Mouse (Mus musculus) layer of hippocampus, adult 11-12 months (tissue): ENCODE measurements around the gene Atp5f1.
"Not testable (repeated sequence)": the region's sequence is repeated elsewhere in the genome, so short reads cannot be mapped to it uniquely, and the experiment has no call there.

Experiments
- DNase-seq: peaks from one replicate; pipeline ENCODE4 v3.0.0; 2022; ENCODE audit warnings: low spot score

Gene Atp5f1

DNA sequence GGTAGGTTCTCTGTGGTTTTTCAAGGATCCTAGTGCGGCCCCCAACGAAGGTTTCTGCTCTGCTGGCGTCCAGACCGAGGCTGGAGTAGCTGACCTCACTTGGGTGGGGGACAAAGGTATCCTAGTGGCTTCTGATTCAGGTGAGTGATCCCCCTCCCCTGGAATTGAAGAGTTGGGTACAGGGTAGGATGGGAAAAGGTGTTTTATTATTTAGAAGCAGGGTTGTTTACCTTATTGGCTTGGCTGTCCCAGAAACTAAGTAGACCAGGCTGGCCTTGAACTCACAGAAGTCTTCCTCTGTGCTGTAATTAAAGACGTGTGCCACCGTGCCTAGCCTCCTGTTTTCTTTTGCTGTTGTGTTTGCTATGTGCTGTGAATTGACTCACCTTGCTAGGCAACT lies at the start of gene Atp5f1:
TSS of gene Atp5f1 (minus strand) at position 101 of the 400 bp plus-strand sequence.
- no peak for DNase-seq

DNA sequence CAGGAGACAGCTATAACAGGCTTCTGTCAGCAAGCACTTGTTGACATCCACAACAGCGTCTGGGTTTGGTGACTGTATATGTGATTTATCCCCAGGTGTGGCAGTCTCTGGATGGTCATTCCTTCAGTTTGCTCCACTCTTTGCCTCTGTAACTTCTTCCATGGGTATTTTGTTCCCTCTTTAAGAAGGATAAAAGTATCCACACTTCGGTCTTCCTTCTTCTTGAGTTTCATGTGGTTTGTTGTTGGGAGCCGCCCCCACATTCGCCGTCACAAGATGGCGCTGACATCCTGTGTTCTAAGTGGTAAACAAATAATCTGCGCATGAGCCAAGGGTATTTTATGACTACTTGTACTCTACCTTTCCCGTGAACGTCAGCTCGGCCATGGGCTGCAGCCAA lies 43.5 kb upstream of the Atp5f1 start:
- not testable (repeated sequence) for DNase-seq

DNA sequence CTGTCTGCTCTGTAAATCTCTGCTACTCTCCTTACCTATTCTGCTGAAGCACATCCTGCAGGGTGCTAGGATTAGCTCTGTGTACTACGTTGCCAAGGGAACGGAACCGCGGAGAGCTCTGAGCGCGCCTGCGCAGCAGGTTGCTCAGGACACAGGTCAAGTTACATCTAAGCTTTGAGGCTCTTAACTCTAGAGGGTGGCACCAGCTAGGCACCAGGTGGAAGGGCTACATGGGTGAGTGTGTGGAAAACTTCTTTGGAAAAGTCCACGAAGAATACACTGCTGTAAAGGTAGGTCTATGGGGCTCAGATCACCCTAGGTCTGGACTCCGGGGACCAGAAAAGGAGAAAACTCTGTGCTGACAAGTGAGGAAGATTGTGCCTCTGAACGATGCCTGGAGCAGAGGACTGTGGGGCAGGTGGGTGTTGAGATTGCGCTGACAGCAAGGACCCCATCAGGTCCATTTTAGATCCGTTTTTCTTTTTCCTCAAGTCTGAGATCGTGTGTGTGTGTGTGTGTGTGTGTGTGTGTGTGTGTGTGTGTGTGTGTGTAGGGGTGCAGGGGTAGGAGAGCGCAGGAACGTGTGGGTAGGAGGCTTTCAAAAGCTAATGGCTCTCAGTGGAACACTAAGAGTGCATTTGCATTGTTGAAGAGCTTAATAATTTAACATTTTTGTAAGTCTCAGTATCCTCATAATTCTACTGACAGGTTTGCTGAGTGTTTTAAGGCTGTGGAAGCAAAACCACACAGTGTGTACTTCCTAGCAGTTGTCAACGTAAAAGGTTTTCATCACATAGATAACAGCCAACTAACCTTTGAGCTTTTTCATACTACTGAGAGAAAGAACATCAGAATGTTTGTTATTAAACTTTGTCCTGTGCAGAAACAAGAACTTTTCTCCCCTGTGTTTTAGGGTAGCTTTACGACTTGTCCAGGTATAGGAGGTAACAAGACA lies 41.8 kb upstream of the Atp5f1 start:
- peak; percentile 13 for DNase-seq

DNA sequence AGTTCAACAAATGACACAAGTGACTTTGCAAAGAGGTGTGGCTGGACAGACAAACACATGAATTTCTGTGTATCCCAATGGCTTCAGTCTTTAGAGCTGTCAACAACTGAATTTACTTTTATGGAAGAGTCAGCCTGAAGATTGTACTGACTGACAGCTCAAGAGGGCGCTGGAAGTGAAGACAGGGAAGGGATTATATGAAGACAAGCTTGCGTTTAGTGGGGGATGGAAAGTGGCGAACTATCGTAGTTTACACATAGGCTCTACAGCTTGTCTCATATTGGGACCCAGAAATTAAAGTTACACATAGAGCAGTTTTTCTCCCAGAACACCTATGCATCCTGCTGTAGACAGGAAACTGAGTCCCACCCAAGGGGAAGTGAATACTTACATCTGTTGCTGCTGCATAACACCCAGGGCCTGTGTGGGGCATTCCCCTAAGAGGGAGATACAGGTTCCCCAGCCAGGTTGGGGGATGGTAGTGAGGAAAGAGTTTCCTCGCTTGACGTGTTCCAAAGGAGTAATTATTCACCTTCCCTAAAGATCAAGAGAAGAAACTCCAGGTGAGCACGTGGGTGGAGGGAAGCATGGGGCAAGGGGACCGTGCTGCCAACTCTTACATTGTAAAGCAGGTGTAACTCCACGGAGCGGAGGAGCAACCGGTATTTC lies 40.9 kb upstream of the Atp5f1 start:
- no peak for DNase-seq

DNA sequence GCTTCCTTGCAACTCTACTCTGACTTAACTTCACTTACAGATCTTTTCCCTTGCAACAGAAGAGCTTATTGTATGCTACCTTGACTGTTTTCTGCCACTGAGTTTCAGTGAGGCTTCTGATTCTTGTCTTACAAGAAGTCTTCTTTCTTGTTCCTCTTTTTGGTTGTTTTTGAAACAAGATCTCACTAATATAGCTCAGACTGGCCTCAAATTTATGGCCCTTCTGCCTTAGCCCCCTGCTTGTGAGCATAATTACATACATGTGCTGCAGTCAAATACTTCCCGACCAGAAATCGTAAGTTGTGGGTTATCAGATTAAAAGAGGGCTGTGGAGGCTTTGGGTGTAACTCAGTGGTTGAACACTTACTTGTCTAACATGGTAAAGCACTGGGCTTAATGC lies 34.8 kb upstream of the Atp5f1 start:
- no peak for DNase-seq

DNA sequence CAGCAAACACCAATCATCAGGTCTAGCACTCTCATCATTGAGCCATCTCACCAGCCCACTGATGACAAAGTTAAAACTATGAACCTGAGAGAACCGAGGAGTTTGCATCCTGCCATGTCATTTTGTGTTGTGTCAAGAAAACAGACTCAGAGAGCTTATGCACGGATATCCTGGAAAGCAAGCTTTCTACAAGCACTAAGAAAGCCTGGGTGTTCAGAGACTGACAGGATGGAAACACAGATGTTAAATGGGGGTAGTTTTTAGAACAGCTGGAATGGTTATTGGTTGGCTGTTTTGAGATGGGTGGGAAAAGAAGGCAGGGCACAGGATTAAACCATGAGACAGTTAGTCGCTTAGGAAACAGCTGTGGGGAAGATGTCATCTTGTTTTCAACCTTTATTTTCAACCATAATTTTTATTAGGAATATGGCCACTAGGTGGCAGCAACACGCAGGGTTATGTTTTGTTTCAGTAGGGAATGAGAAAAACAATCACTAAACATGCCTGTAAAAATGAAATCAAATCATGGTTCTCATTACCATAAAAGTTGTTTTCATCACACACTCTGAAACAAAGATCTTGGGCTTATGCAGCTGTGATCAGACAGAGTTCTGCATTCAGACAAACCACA lies 31.9 kb upstream of the Atp5f1 start:
- DNase-seq = peak; percentile 70

DNA sequence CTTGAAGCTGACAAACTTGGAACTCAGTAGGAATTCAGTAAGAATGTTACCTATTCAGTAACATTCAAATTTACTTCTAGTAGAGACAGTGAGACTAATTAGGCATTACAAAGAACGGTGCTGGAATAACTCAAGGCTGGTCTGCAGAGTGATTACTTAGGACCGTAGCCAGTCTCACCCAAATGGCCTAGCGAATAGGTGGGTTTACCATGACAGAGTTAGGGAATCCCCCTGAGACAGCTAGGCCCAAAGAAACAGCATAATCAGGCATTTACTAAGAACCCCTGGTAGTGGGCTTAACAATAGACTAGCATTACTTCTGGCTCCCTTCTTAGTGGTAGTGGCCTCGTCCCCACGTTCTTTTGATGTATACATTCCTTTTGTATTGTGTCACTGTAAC lies 29.7 kb upstream of the Atp5f1 start:
- DNase-seq = not testable (repeated sequence)

DNA sequence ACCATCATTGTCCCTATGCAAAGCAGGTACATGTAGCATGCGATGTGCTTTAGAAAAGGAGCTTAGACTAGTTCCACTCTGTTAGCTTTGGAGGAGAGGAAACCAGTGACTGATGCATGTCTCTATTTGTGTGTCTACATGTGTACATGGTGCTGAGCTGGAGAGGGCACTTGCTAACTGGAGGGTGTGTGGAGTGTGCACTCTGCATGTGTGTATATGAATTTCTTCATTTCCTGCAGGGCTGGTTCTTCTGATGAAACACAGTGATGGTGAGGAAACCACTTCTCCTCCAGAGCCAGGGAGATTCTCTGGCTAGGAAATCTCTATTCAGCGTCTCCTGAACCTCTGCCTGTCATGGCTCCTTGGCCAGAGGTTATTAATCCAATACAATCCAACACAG lies 14.3 kb upstream of the Atp5f1 start:
- no peak for DNase-seq

DNA sequence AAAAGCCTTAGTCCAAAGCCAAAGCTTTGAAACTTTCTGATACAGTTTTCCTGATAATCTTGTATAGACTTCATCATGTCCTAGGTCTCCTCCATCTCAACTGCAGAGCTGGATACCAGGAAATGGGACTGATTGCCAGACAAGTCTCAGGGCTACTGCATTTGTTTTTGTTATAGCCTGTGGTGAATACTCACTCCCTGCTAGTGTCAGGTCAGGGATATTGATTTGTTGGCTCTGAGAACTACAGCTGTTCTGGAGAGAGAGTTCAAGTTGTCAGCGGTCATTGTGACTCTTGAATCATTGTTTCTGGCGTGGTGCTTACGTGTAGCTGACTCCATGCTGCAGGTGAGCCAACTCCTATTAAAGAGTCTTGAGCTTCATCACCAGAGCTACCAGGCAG lies 13.5 kb upstream of the Atp5f1 start, which contains the start of gene Ovgp1:
TSS of gene Ovgp1 (plus strand) at position 301 of the 400 bp plus-strand sequence.
- no peak for DNase-seq

DNA sequence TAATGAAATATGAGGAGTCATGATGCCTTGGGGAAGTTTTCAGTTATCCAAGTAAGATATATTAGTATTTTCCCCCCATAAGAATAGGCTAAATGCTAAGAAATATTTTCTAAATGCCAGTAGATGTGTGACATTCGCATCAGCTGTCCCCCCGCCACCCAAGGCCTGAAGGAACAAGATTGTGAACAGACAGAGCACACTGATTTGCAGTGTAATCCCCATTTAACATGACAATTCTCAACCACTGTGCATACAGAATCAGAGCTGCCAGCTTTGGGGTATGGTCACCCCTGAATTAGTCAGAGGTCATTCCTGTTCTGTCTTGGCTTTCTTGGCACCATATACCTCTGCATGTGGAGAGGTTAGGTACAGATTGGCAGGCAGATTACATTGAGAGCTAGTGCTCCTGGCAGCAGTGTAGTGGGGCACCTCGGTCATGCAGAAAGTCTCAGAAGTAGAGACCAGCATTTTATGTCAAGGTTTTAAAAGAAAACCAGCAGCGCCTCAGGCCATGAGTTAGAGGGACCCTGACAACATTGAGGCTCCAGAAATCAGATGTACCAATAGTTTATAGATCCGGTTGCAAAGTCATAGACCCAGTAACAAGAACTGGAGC lies 12.0 kb upstream of the Atp5f1 start:
- no peak for DNase-seq

DNA sequence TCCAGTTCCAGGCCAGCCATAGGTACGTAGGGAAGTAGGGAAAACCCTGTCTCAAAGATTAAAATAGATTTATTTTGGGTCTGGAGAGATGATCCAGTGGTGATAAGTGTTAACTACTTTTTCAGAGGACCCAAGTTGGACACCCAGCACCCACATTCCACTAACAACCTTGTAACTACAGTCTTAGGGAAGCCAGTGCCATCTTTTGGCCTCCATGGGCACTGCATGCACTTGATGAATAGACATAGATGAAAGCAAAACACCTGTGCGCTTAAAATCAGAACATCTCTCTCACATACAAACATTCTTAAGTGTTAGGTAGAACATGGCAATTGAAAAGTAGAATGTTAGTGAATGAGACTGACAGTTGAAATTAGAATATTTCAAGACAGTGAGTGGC lies 801 bp upstream of the Atp5f1 start:
- peak; percentile 18 for DNase-seq

DNA sequence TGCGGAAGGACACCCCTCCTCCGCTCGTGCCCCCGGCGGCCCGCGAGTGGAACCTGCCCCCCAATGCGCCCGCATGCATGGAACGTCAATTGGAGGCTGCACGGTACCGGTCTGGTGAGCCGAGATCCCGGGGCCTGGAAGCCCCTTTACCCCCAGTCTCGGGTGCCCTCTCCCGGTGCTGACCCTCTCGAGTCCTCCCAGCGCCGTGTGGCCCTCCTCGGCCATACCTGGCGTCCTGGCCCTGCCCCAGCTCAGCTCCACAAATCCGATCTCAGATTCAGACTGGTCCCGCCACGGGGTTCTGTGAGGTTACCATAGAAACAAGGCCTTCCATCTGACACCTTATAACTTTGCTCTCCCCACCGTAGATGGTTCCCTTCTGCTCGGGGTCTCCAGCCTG lies 314 bp downstream of the Atp5f1 start:
- DNase-seq = no peak

DNA sequence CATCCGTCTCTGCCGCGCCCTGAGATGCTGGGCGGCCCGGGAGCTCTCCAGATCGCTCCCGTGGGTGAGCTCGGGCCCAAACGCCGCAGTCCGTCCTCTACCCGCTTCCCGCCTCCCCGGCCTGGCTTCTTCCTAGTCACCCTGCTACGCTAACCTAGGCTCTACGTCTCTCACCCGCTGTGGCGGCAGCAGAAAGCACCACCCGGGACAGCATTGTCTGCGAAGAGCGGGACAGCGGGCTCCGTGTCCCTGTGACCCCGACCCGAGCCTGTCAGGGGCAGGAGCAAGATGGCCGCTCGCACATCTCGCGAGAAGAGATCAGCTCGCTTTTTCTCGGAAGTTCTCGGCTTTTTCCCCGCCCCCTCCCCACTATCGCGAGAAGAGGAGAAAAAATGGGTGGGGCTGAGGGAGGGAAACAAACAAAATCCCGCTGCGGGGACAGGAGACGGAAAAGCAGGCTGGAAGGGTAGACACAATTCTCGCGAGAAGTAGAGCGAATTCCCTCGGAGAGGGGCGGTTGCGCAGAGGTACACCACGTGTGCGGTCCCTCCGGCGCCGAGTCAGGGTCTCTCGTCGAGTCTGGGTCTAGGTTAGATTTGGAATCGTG lies 822 bp downstream of the Atp5f1 start, which contains the start of gene Wdr77:
TSS of gene Wdr77 (plus strand) at position 396 of the 607 bp plus-strand sequence.
- DNase-seq = peak; percentile 95

DNA sequence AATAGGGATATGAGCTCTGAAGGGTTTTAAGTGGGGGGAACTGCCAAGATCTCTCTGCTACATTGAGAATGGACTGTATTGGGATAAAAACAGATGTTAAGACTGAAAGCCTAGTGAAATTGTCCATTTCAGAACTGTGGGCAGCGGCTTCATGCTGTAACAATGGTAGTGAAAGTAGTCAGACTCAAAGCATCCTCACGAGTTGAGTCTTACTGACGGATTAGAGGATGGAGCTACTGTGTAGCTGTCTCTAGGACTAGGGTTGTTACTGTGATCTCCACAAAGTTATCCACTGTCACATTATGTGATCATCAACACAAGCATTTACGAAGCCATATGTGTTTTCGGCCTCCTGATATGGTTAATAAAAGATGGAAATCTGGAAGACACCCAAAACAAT lies 1.7 kb downstream of the Atp5f1 start:
- no peak for DNase-seq

DNA sequence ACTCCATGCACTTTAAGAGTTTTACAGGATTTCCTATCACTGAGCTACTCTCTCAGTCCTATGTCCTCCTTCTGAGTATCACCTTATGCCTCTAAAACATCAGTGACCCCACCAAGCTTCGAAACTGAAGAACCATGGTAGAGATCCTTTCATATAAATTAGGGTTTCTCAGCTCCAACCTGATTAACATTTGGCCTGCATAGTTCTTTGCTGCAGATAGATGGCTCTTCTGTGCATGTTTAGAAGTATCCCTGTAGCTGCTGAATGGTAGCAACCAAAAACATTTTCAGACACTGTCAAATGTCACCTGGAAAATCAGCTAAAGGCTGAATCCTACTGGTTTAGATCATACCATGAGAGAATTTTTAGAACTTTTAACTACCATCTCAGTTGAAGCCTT lies 2.7 kb downstream of the Atp5f1 start:
- no peak for DNase-seq

DNA sequence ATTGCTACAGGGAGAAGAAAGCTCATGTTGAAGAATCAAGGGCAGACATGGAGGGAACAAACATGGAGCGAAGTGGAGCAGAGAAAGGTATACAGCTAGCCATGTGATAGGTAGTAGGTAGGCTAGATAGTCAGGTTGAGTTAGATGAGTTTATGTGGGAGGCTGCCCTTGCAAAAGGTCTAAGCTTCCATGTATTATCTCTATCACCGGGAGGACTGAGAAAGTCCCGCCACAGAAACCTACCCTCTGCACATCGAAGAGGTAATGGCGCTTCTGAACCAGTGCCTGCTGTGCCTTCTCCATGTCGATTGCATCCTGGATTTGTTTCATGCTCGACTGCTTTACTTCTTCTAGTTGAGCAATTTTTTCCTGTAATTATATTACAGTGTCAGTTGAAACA lies 8.6 kb downstream of the Atp5f1 start:
- no peak for DNase-seq

DNA sequence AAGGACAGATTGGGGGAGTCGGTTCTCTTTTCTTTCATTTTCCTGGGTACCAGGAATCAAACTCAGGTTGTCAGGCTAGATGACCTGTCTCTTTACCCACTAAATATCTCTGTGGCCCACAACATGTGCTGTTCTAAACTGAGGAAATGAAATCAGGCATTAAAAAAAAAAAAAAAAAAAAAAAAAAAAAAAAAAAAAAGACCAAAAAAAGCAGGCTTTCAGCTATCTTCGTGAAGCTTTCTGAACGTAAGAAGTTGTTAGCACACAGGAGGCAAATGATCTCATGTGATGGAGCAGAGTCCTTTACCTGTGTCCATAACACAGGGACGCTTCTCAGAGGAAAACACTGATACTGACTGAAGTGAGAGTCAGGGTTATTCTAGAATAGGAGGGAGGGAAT lies 23.8 kb downstream of the Atp5f1 start:
- no peak for DNase-seq

DNA sequence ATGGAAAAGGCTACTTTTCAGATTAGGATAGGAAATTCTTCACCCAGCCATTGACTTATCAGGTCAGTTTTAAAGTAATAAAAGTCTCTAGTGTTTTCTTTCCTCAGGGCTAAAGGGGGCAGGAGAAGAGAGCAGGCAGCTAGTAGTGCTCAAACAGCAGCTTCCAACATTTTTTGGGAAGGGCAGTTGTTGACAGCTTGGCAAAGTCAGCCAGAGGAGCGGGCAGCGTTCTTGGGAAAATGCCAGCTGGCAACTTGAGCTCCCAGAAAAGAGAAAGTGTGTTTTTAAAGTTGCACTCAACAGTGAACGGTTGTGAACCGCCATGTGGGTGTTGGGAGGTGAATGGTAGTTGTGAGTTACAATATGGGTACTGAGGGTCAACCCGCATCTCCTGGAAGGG lies 24.9 kb downstream of the Atp5f1 start:
- no peak for DNase-seq

DNA sequence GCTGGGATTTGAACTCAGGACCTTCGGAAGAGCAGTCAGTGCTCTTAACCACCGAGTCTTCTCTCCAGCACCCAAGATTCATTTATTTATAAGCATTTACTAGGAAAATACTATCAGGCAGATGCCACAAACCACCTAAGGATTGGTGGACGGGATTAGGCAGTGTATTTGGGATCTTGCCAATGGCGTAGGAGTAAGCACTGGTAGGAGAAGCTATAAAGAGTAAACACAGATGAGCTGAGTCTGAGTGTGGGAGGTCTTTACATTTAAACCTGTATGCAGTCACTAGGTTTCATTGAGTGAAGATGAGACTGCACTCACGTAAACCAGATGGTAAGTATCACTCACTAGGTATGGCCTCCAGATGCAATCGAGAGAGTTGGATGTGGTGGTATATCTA lies 26.0 kb downstream of the Atp5f1 start:
- no peak for DNase-seq

DNA sequence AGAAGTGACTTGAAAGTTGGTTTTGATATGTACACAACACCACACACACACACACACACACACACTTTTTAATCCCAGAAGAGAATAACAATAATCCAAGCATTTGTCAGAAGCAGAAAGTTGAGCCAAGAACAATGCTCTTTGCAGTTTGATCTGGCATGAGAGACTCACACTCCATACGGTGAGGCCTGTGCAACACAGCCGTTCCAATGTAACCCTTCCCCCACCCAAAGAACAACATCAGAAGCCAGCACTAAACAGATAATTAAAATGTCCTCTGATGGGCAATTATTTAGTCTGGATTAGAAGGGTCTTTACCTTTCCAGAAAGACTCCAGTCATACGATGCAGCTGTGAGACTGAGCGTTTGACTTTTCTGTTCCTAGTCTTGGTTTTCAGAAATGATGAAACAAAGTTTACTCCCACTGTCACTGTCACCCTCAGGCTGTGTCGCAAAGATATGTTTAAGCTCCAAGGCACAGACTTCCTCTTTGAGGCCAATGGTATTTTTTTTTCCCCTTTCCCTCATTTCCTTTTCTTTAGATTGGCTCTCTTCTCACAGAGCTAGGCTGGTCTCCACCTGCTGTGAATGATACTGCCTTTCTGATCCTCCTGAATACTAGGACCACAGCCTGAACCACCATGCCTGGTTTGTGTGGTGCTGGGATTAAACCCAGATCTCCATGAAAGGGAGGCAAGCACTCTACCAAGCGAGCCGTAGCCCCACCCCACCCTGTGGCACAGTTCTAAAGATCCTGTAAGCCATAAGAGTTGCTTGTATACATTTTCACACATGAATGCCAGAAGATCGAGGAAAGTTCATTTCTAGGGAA lies 27.4 kb downstream of the Atp5f1 start, which contains the start of gene I830077J02Rik:
TSS of gene I830077J02Rik (minus strand) at position 425 of the 832 bp plus-strand sequence.
- no peak for DNase-seq

DNA sequence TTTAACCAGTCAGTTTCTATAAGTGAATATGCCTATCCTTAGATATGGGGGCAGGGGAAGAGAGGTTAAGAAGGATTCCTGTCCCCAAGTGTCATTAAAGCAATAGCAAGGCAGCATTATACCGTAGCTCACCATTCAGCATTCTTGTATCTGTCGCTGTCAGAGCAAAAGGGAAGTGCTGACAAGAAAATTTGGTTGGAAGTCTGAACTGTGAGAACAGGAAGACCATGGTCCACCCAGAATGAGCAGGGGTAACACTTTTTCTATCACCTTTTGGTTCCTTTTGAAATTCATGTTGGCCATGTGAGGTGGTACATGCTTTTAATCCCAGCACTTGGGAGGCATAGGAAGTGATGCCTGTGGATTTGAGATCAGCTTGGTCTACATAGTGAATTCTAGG lies 28.8 kb downstream of the Atp5f1 start:
- DNase-seq = no peak
